Mouse (Mus musculus): ENCODE results near the gene Cpsf6.

Cpsf6 gene

DNA sequence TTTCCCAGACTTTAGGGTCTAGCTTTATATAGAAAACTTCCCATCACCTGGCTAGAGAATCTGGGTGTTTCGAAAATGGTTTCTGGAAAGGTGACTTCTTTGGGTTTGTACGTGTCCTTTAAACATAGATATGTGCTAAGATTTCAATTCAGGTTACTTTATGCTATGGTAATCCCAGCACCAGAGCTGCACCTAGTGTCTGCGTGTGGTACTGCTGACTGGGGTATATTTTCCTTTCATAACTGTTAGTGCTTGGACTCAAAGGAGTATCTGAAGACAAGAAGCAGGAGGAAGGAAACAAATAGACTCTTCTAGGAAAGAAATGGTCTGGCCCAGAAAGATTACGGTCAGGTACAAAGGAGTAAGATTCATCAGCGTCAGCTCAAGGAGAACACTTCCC, 49.3 kb downstream of the Cpsf6 start:
- DNase-seq (ENCODE audit: low spot score) = no peak

DNA sequence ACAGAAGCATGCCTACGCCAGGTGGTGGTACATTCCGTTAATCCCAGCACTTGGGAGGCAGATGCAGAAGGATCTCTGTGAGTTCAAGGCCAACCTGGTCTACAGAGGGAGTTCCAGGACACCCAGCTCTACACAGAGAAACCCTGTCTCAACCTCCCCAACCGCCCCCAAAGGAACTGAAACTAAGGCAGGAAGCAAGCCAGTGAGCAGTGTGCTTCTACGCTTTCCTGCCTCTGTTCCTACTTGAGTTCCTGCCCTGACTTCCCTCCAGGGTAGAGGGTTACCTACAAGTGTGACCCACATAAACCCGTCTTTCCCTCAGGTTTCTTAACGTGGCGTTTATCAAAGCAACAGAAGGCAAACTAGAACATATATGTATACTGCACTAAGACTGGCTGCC, 56.0 kb downstream of the Cpsf6 start:
- DNase-seq (ENCODE audit: low spot score) = no peak

DNA sequence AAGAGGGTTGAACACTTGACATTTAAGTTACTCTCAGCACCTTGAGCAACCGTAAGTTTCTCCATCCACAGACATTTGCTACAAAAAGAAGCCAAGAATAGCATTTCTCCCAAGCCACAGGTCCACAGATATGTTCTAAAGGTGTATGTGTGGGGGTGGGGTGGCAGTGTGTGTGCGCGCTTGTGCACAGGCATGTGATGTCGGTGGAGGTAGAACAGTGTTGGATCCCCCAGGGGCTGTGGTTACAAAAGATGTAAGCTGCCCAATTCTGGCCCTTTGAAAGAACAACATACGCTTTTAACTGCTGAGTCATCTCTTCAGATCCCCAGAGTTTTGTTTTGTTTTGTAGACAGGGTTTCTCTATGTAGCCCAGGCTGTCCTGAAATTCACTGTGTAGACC, 57.2 kb downstream of the Cpsf6 start:
- DNase-seq (ENCODE audit: low spot score) = no peak

DNA sequence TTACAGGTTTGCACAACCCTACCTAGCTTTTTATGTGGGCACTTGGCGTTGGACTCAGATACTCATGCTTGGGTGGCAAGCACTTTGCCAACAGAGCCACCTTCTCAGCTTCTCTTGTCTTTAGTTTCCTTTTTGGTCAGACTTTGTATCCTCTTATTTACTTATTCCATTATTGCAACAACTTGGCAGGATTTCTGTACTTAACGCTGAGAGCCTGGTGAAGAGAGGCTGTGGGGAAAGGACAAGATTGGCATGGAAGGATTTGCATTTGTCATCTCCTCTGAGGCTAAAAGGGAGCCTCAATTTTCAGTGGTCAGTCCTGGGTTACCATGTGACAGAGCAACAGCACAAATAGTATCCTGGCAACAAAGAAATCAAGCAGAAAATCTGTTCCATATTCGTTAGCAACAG, 59.2 kb downstream of the Cpsf6 start:
- peak; percentile 31 for DNase-seq (ENCODE audit: low spot score)

DNA sequence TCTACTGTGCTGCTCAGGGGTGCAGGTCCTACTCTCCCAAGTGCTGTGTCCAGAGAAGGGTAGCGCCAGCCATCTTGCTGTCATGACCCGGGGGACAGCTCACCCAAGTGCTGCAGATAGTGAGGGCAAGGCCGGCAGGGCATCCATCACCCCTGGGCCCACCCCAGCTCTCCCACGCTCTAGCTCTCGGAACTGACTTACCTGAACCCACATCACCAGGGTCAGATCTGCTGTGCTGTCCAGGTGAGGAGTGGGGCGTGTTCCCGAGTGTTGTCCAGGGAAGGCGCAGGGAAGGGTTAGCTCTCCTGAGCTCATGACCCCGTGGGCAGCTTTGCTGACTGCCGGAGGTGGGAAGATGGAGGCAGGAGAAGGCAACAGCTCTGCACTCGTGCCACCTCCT, 63.4 kb downstream of the Cpsf6 start:
- no peak for DNase-seq (ENCODE audit: low spot score)

DNA sequence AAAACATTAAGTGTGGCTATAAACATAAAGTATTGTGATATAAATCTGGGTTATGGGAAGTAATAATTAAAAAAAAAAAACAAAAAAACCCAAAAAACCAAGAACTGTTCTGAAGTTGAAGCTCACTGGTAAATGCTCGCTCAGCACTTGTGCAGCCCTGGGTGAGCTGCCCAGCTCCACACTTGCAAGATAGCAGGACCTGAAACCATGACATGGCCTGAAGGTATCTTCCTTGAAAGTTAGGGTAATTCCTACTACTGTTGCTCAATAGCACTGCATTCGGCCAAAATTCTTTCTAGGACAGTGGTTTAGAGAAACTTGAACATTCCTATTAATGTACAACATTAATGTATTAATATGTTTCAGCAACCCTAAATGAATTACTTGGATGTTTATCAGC, 66.7 kb downstream of the Cpsf6 start:
- DNase-seq (ENCODE audit: low spot score) = no peak

DNA sequence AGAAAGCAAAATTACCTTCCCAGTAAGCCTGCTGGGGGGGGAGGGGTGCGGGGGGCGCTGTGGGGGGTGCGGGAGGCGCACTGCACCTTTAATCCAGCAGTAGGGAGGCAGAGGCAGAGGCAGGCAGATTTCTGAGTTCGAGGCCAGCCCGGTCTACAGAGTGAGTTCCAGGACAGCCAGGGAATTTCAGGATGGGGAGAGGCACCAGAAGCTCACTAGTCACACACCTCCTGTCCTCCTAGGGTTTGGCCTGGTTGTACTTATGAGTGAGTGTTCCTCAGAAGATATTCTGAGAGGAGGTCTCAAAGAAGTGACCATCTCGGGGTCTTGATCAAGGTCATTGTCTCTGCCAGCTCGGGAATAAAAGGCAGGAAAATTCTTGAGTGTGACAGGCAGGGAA, 67.6 kb downstream of the Cpsf6 start:
- DNase-seq (ENCODE audit: low spot score) = no peak

DNA sequence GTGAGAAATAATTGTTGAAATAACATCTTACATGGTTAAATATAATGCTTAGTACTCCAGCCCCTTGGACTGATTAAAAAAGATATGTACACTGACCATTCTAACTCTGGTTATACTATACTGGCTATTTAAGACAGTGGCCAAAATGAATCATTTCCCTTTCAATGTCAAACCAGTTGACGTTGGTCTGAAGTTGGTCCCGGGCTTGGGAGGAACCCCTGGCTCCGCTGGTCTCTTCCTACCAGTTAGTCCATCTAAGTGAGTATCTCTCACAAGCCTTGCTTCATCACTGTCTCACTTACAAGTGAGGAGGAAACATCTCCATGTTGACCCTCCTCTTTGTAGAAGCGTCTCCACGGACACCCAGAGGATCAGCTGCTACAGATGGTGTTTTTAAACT, 75.4 kb downstream of the Cpsf6 start:
- DNase-seq (ENCODE audit: low spot score) = no peak

DNA sequence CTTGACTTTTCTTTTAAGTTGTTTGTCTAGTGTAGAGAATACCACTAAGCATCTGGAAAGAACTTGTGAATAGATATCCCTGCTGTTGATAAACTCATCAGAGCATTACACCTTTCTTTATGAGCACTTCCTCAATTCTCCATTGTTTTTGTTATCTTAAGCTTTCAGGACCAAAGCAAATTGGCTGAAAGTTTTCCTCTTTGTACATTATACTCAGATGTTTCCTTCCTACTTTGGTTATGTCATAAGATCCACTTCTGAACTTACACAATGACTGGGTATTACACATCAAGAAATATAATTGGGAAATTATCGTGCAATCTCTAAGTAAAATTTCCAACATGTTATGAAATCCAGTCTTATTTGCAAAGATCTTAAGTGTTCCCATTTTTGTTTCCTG, 78.1 kb downstream of the Cpsf6 start:
- no peak for DNase-seq (ENCODE audit: low spot score)

DNA sequence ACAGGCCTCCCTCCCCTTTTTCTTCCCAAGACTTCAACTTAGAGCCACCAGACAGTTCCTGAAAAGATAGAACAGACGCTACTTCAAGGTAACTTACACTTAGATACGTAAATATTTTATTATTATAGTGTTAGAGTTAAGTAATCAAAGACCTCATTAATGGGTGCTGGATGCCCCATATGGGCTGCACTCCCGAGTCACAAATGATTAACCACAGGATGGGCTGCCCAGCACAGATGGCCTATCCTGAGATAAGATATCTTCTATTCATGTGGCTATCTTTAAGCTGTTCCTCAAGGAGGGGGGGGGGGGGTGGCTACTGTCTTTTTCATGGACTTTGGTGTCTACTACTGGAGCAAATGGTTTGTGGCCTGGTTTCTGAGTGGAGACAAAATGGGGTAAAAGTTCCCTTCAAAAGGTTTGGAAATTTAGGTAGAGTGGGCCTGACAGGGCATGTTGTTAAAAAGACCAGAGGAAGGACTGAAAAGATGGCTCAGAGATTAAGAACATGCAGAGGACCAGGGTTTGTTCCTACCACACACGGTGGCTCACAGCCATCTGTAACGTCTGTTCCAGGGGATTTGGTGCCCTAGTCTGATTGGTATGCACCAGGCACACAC, 79.8 kb downstream of the Cpsf6 start:
- DNase-seq (ENCODE audit: low spot score) = no peak

DNA sequence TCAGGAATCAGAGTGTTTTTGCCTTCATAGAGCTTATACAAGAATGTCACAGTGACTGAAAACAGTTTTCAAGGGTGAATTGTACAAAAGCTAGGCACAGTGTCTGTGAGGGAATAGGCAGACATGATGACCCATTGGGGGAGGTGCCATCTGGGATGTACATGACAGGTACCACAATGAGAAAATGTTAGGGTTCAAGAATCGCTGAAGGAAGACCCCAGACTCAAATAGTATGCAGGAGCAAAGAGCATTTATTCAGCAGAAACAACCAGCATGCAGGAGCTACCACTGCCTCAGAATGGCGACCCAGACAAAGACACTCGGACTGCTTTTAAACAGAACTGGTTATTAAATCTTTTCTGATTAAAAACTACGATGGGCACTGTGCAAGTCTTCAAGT, 80.7 kb downstream of the Cpsf6 start:
- no peak for DNase-seq (ENCODE audit: low spot score)

DNA sequence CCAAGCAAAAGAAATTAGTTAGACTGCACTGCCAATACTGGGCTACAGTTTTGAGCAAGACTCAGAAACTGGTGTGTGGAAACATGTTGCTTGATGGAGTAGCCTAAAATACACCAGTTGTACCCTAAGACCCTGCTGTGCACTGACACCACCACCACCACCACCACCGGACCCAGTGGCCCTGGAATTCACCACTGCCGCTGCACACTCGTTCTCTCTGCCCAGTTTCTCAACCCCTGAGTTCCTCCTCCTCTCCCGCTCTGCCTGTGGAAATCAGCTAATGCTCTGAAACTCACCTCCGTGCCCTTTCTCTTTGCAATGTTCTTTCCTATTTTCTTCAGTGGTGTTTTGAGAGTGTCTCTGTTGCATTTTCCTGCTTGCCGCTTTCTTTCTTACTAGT, 81.5 kb downstream of the Cpsf6 start:
- no peak for DNase-seq (ENCODE audit: low spot score)

Data from retina, embryonic 14.5 days (tissue).